Mouse (Mus musculus): ENCODE data around the gene Fam122b.
"Not testable (repeated sequence)": the region's sequence is repeated elsewhere in the genome, so short reads cannot be mapped to it uniquely, and the experiment has no call there.

Gene Fam122b

DNA sequence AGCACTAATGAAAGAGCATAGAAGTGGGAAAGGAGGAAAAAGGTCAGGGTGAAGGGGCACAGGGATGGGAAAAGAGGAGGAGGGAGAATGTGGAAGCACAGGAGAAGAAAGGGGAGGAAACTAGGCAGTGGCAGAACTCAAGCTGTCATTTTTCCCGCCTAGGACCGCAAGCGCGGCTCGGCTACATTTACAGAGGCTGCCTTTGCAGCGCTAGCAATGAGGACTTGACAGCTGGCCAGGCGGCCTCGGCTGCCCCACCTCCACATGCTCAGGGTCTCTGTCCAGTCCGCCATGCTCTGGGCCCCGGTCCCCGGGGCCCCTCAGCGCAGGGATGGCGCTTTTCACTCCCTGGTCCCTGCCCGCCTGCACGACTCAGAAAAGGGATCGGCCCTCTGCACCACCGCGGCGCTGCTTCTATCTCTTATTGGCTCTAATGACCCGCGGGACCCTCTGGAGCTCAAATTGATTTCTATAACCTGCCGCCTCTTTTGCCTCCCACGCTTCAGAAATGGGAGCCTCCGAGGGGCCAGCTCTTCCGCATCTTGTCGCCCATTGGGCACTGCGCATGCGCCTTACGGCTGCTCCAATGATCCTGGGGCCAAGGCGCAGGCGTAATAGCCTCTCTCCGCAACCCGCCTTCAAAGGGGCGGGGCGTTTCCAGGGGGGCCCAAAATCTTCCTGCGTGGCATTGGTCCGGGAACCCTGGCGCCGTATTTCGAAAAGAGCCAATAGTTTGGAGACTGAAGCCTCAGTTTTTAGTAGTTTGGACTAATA lies at the start of gene Fam122b:
Gene Fam122b, minus strand, starts transcription at position 517 of the 774 bp plus-strand sequence.
- DNase-seq: peak; percentile 100

DNA sequence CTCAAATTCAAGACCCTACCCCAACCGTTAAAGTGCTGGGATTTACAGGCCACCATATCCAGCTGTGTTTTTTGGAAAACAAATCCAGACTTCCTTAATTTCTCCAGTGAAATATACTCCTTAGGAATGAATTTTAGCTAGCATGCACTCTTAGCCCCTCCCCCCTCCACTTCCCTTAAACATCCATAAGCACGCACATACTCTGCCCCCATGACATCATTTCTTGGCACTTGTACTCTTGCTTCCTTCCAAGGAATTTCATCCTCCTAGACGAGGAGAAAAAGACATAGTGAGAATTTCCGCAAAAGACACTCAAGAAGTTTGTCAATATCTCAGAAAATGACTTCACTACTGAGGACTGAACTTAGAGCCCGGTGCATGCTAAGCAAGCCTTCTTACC lies 18.3 kb upstream of the Fam122b start:
- no peak for DNase-seq

- DNase-seq: no peak
These were observed 3.5 kb upstream of the Fam122b start, which contains the start of gene Fam122c for GRCm38 (mm10) chrX:53273124-53273523. Gene Fam122c, plus strand, starts transcription at chrX:53273424.

DNA sequence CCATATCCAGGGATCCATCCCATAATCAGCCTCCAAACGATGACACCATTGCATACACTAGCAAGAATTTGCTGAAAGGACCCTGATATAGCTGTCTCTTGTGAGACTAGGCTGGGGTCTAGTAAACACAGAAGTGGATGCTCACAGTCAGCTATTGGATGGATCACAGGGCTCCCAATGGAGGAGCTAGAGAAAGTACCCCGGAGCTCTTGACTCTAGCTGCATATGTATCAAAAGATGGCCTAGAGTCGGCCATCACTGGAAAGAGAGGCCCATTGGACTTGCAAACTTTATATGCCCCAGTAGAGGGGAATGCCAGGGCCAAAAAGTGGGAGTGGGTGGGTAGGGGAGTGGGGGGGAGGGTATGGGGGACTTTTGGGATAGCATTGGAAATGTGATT lies 2.0 kb upstream of the Fam122b start:
- not testable (repeated sequence) for DNase-seq

GRCm38 (mm10) chrX:53270063-53270432 lies 443 bp upstream of the Fam122b start:
- DNase-seq: no peak

GRCm38 (mm10) chrX:53268856-53269255 lies 749 bp downstream of the Fam122b start:
- DNase-seq: peak; percentile 96

DNA sequence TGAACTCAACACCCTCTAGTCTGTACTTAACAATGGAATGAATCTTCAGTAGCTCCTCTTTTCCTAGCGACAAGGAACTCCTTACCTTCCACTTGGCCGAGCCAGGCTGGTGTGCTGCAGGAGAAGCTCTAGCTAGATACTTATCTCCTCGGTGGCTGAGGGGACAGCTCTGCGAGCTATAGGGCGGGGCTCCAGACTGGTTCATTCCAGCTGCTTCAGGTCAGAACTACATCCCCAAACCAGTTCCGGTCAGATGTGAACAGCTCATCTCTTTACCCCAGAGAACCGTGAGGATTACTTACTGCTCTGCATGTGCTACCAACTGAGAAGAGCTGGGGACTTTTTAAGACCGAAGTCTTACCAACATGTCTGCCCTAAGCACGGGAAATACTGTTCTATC lies 3.4 kb downstream of the Fam122b start:
- DNase-seq: no peak

DNA sequence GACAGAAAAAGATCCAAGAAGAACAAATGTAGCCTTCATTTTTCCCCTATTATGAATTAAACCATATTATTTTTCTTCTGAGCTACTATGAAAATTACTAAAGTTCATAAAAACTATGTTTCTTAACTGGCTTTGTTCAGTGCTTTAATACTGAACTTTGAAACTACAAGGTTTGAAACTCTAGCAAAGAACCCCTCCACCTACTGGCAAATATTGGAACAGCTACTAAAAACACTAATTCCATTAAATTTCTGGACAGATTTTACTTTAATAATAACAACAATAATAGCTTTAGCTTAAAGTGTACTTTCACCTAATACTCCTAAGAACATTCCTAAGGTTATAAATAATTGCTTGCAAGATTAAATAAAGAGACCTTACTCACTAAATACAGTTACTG lies 14.4 kb downstream of the Fam122b start:
- no peak for DNase-seq

DNA sequence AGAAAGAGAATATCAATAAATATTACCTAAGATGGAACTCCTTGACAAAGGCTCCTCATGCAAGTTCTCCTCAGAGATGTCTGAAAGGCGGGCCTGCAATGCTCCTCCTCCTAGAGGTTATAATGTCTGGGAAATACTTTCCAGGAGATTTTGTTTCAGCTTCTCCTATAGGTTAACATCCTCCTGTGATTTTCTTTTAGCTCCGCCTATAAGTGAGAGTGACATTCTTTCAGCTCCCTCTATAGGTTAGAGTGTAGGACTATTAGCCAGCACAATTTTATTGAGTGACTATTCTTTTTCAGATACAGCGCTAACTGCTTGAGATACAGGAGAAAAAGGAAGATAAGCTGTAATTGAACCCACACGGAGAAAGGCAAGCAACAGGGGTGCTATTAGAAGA lies 29.6 kb downstream of the Fam122b start, which contains the start of gene Plac1:
Gene Plac1, minus strand, starts transcription at position 101 of the 400 bp plus-strand sequence.
- no peak for DNase-seq

DNA sequence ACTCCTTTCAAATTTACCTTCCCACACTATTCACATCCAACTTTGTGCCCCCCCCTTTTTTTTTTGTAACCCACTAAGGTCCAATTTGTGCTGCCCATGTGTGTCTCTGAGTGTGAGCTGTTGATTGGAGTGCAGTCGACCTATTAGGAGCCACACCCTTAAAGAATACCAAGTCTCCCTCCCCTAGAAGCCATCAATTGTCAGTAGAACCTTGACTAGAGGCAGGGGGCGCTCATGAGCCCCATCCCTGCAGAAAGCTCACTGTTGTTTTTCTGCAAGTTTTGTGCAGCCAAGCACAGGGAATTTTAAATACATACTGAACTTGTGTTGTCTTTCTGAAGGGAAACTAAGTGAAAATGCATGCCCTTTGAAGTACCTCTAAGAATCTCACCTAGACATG lies 31.6 kb downstream of the Fam122b start:
- DNase-seq: no peak

DNA sequence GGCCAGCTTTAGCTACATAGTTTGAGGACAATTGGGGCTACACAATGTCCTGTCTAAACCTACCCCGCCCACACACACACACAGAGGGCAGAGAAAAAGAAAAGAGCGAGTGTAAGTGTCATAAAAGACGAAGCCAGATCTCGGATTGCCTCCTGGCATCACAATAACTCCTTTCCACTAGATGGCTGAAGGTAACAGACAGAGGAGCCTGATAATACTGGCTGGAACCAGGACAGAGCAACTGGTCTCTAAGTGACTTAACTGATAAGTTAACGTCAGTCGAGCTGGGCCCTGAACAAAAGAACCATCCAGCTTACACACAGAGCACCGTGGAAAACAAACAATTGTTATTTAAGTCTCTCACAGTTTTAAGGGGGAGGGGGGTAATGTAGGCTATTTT lies 33.2 kb downstream of the Fam122b start:
- no peak for DNase-seq

- DNase-seq: no peak
These were observed 35.9 kb downstream of the Fam122b start for GRCm38 (mm10) chrX:53233689-53234088.

DNA sequence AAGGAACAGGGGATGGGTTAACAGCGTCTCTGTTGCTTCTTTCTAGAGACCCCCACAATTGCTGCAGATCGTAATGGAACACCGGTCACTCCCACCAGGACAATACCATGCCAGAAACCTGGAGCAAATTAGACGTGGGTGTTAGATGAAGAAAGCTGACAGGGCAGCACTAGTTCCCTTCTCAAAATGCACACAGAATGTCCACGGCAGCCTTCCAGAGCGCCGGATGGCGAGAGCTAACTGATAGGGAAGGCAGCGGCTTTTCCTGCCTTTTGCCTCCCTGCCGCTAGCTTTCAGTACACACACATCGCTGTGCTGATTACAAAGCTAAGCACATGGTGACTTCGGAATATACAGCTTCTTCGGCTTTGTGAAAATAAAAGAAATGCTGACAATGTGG lies 37.6 kb downstream of the Fam122b start:
- no peak for DNase-seq

GRCm38 (mm10) chrX:53224353-53224944 lies 45.2 kb downstream of the Fam122b start:
- DNase-seq: no peak

DNA sequence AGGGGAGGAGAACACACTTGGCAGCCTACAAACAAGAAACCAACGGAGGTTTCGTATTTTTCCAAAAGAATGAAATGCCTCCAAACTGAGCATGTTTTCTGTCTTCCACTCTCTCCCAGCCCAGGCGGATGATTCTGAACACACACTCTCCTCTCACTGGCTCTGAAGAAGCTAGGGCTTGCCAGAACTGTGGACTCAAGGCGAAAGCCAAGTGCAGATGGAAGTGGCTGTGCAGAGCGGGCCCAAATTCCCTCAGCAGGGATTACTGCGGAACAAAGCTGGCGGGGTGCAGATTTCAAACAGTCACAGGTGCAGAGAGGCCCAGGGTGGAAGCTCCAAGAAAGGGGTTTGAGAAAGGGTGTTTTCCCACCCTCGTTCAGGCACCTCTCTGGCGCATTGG lies 48.8 kb downstream of the Fam122b start:
- peak; percentile 94 for DNase-seq

DNA sequence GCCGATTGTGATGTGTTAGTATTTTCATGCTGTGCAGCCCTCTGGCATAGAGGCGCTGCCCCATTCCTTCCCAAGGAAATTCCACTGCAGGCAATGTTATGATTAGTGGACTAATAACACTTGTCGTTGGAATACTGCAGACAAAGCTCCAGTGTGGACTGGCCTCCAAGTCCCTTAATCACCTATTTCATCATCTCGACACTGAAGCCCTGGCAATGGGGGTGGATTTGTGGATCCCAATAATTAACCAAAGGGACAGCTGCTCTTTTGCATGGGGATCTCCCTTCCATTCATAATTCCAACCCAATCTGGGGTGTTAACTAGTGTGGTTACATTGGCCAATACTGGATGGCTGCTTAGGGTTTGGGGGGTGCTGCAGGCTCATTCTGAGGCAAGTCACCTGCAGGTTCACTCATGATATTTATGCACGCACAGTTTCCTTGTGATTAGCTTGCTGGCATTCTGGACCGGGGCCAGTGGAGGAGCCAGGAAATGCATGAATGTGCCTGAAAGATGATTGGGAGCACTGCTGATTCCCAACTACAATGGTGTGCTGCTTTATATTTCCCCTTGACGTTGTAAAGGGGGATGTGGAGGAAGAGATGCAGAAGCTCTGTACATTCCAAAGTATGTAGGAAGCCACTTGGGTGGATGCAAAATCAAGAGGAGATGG lies 54.9 kb downstream of the Fam122b start:
- DNase-seq: peak; percentile 92

DNA sequence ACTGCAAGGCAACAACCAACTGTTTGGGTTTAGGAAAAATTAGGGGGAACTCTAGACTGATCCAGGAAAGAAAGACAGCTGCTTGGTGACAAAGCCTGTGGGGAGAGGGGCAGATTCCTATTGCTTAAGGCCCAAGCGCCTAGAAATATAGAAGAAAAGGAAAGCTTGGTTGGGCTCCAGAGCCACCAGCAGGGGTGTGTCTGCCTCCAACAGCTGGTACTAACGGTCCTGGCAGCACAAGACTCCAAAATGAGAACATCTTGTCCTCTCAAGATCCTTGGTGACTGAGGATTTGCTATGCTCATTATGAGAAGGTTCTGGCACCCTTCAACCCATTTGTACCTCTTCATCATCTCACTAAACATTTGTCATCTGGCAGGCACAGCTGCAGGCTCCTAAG lies 55.8 kb downstream of the Fam122b start:
- DNase-seq: peak; percentile 88

- DNase-seq: no peak
These were observed 57.1 kb downstream of the Fam122b start for GRCm38 (mm10) chrX:53212485-53212884.

GRCm38 (mm10) chrX:53211756-53212483 lies 57.7 kb downstream of the Fam122b start:
- DNase-seq: peak; percentile 94

- no peak for DNase-seq
These were observed 60.2 kb downstream of the Fam122b start for GRCm38 (mm10) chrX:53209431-53209830.

DNA sequence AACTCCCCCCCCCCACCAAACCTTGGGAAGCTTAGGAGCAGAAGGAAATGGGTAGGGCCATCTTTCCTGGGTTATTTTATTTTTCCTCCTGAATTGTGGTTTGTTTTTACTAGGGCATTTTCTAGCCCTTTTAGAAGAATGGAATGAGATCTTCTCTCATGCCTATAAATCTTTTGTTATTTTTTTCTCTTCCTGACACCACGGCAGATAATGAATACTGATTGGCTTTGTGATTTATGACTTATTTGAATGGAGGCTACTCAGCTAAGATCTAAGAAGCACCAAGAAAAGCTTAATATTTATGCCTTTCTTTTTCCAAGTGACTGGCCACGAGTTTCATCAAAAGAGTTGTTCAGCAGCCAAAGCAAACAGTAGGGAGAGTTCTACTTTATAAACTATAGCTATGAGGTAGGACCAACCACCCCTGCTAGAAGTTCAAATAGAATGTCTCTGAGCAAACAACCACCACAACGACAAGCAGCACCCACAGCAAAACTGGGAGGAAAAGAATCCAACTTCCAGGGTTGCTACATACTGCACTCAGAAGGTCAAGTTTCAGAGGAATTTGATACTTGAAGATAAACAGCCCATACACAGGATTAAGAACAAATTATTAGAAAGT lies 64.8 kb downstream of the Fam122b start:
- DNase-seq: no peak

- DNase-seq: no peak
These were observed 68.0 kb downstream of the Fam122b start for GRCm38 (mm10) chrX:53201616-53202015.

- no peak for DNase-seq
These were observed 71.9 kb downstream of the Fam122b start for GRCm38 (mm10) chrX:53197681-53198080.
